Mouse (Mus musculus) CH12.LX (cell line): ENCODE data around the gene Tsks.

Source experiments
- BHLHE40 ChIP-seq: IDR thresholded peaks from 2 replicates; pipeline ENCODE4 v1.6.1; 2011; ENCODE audit warnings: mild to moderate bottlenecking, low read depth, low read length, improper control_type of control experiment
- ELF1 ChIP-seq: IDR thresholded peaks from 2 replicates; pipeline ENCODE4 v1.6.1; 2014; ENCODE audit warnings: low read depth, mild to moderate bottlenecking, inconsistent platforms, low read length, improper control_type of control experiment
- MAFK ChIP-seq: IDR thresholded peaks from 2 replicates; pipeline ENCODE4 v1.6.1; 2011; ENCODE audit warnings: low read length, improper control_type of control experiment; ENCODE audit not compliant: insufficient replicate concordance
- MAX ChIP-seq: IDR thresholded peaks from 2 replicates; pipeline ENCODE4 v1.6.1; 2011; ENCODE audit warnings: low read length, improper control_type of control experiment
- MXI1 ChIP-seq: IDR thresholded peaks from 2 replicates; pipeline ENCODE4 v1.6.1; 2011; ENCODE audit warnings: mild to moderate bottlenecking, low read depth, low read length, improper control_type of control experiment
- POLR2A ChIP-seq: IDR thresholded peaks from 2 replicates; pipeline ENCODE4 v1.6.1; 2011; ENCODE audit warnings: low read depth, mild to moderate bottlenecking, improper control_type of control experiment, low read length
- POLR2AphosphoS2 ChIP-seq: IDR thresholded peaks from 2 replicates; pipeline ENCODE4 v1.6.1; 2011; ENCODE audit warnings: low read depth, low read length, improper control_type of control experiment
- SMC3 ChIP-seq: IDR thresholded peaks from 2 replicates; pipeline ENCODE4 v1.6.1; 2011; ENCODE audit warnings: low read depth, low read length, improper control_type of control experiment
- ZMIZ1 ChIP-seq: IDR thresholded peaks from 2 replicates; pipeline ENCODE4 v1.6.1; 2012; ENCODE audit warnings: low read depth, mild to moderate bottlenecking, inconsistent platforms, low read length, improper control_type of control experiment

GRCm38 (mm10) chr7:44984833-44985164 is 41.8 kb downstream of the Tsks start:
- TF ChIP-seq ZMIZ1 (no peak), SMC3 (no peak), BHLHE40 (no peak), MAX (no peak), POLR2AphosphoS2 (no peak), ELF1 (no peak), MXI1 (no peak), MAFK (no peak), POLR2A (no peak)
